Mouse (Mus musculus) E14TG2a.4 (cell line): ENCODE data around the gene Ghr.

ENCODE experiments used
- CTCF ChIP-seq: conservative IDR thresholded peaks from 2 replicates; pipeline ENCODE4 v1.5.1; 2014; ENCODE audit warnings: low read length
- NANOG ChIP-seq: IDR thresholded peaks from 2 replicates; pipeline ENCODE4 v1.6.1; 2014; ENCODE audit warnings: borderline replicate concordance, low read length, mixed read lengths
- POU5F1 ChIP-seq: IDR thresholded peaks from 2 replicates; pipeline ENCODE4 v1.6.1; 2014; ENCODE audit warnings: low read length, borderline replicate concordance

- no peak for TF ChIP-seq CTCF
- TF ChIP-seq NANOG, result no peak
- TF ChIP-seq POU5F1, result no peak
These were observed 4.9 kb downstream of the Ghr start for GRCm38 (mm10) chr15:3578286-3578980.
